Mouse (Mus musculus): Measurements from ENCODE around the gene Abcg8. TPM values are rescaled to one million over a fixed set of nuclear protein-coding genes. Genes with fewer than 3 reads are reported as not detected.

Abcg8 gene
- total and polyA plus RNA-seq, 3 experiments, result not detected

GRCm38 (mm10) chr17:84736719-84737118 lies 60.6 kb downstream of the Abcg8 start:
- H3K4me3 ChIP-seq (ENCODE audit: control insufficient read depth in 1 of 2, insufficient read depth in 1 of 2, low read depth in 2 of 2, low read length in 2 of 2), result no peak overlapping the region
- H3K79me2 ChIP-seq (ENCODE audit: control insufficient read depth, insufficient read depth, low read length, poor library complexity), result no peaks in the 10 kb centered on the region
- peaks cover 4 to 7% of the 10 kb centered on the region in 2 experiments; a peak in 3 of 4 replicates for H3K4me1 ChIP-seq (ENCODE audit: control insufficient read depth in 1 of 2, insufficient read depth in 2 of 2, low read length in 2 of 2)
- no peak overlapping the region for H3K27ac ChIP-seq (ENCODE audit: control insufficient read depth, low read depth, low read length)
- no peak for DNase-seq (ENCODE audit: low read depth, low spot score)
- no peaks in the 10 kb centered on the region for H3K9me3 ChIP-seq (replicated peaks; ENCODE audit: insufficient read depth, low read length)
- TF ChIP-seq TBP (IDR thresholded peaks at IDR 0.05; ENCODE audit: low read depth, low read length) (no peak), NRF1 (IDR thresholded peaks at IDR 0.05; ENCODE audit: insufficient read depth, low read depth, low read length, poor library complexity, severe bottlenecking) (no peak), MYC (IDR thresholded peaks at IDR 0.05; ENCODE audit: low read depth, low read length) (no peak), CTCF (IDR thresholded peaks at IDR 0.05 in 2 of 3, conservative IDR thresholded peaks at IDR 0.05 in 1 of 3; ENCODE audit: control insufficient read depth in 1 of 3, insufficient read depth in 1 of 3, low read depth in 2 of 3, low read length in 3 of 3, poor library complexity in 1 of 3, severe bottlenecking in 1 of 3) (no peak), ELF1 (IDR thresholded peaks at IDR 0.05; ENCODE audit: low read depth, low read length) (no peak), ETS1 (IDR thresholded peaks at IDR 0.05; ENCODE audit: low read depth, low read length) (no peak), CHD2 (IDR thresholded peaks at IDR 0.05; ENCODE audit: low read length) (no peak), MXI1 (IDR thresholded peaks at IDR 0.05; ENCODE audit: low read depth, low read length) (no peak), MAFK (IDR thresholded peaks at IDR 0.05; ENCODE audit: borderline replicate concordance, low read depth, low read length) (no peak), TAL1 (IDR thresholded peaks at IDR 0.05; ENCODE audit: low read length) (no peak), JUND (IDR thresholded peaks at IDR 0.05; ENCODE audit: low read depth, low read length) (no peak), SMC3 (IDR thresholded peaks at IDR 0.05; ENCODE audit: low read depth, low read length) (no peak), MAX (IDR thresholded peaks at IDR 0.05; ENCODE audit: low read length) (no peak), ZNF384 (IDR thresholded peaks at IDR 0.05; ENCODE audit: low read depth, low read length) (no peak), NELFE (IDR thresholded peaks at IDR 0.05; ENCODE audit: low read depth, low read length) (no peak), E2F4 (IDR thresholded peaks at IDR 0.05; ENCODE audit: borderline replicate concordance, low read depth, low read length) (no peak), POLR2AphosphoS5 (IDR thresholded peaks at IDR 0.05; ENCODE audit: borderline replicate concordance, low read depth, low read length) (no peak), ZKSCAN1 (IDR thresholded peaks at IDR 0.05; ENCODE audit: low read depth, low read length) (no peak), MAZ (IDR thresholded peaks at IDR 0.05; ENCODE audit: low read depth, low read length) (no peak), UBTF (IDR thresholded peaks at IDR 0.05; ENCODE audit: borderline replicate concordance, insufficient read depth, low read depth, low read length) (no peak)
- H3K9ac ChIP-seq (ENCODE audit: control insufficient read depth, low read depth, low read length, poor library complexity, severe bottlenecking), result no peak overlapping the region
- peaks cover 11% of the 10 kb centered on the region in 2 experiments for H3K36me3 ChIP-seq (ENCODE audit: control insufficient read depth in 1 of 2, insufficient read depth in 2 of 2, low read length in 2 of 2)
- H3K27me3 ChIP-seq (ENCODE audit: control insufficient read depth in 1 of 2, insufficient read depth in 2 of 2, low read length in 2 of 2), result no peaks in the 10 kb centered on the region

GRCm38 (mm10) chr17:84738073-84738797 lies 62.1 kb downstream of the Abcg8 start:
- H3K27me3 ChIP-seq (ENCODE audit: control insufficient read depth in 1 of 2, insufficient read depth in 2 of 2, low read length in 2 of 2), result no peaks in the 10 kb centered on the region
- peaks cover 3 to 12% of the 10 kb centered on the region in 2 experiments for H3K36me3 ChIP-seq (ENCODE audit: control insufficient read depth in 1 of 2, insufficient read depth in 2 of 2, low read length in 2 of 2)
- H3K4me3 ChIP-seq (ENCODE audit: control insufficient read depth in 1 of 2, insufficient read depth in 1 of 2, low read depth in 2 of 2, low read length in 2 of 2), result no peak overlapping the region
- no peaks in the 10 kb centered on the region for H3K79me2 ChIP-seq (ENCODE audit: control insufficient read depth, insufficient read depth, low read length, poor library complexity)
- H3K4me1 ChIP-seq (ENCODE audit: control insufficient read depth in 1 of 2, insufficient read depth in 2 of 2, low read length in 2 of 2), result peaks cover 0 to 1% of the 10 kb centered on the region in 2 experiments; a peak in 1 of 4 replicates
- no peaks in the 10 kb centered on the region for H3K9me3 ChIP-seq (replicated peaks; ENCODE audit: insufficient read depth, low read length)
- DNase-seq (ENCODE audit: low read depth, low spot score), result no peak
- TF ChIP-seq TBP (IDR thresholded peaks at IDR 0.05; ENCODE audit: low read depth, low read length) (no peak), JUND (IDR thresholded peaks at IDR 0.05; ENCODE audit: low read depth, low read length) (no peak), E2F4 (IDR thresholded peaks at IDR 0.05; ENCODE audit: borderline replicate concordance, low read depth, low read length) (no peak), CTCF (IDR thresholded peaks at IDR 0.05 in 2 of 3, conservative IDR thresholded peaks at IDR 0.05 in 1 of 3; ENCODE audit: control insufficient read depth in 1 of 3, insufficient read depth in 1 of 3, low read depth in 2 of 3, low read length in 3 of 3, poor library complexity in 1 of 3, severe bottlenecking in 1 of 3) (no peak), USF1 (IDR thresholded peaks at IDR 0.05; ENCODE audit: low read depth, low read length) (no peak)
- H3K9ac ChIP-seq (ENCODE audit: control insufficient read depth, low read depth, low read length, poor library complexity, severe bottlenecking), result no peak overlapping the region
- no peak overlapping the region for H3K27ac ChIP-seq (ENCODE audit: control insufficient read depth, low read depth, low read length)

All from MEL (cell line).